Mouse (Mus musculus) heart, postnatal 0 days (tissue): ENCODE measurements around the gene Tnnc1. TPM values are rescaled to one million over a fixed set of nuclear protein-coding genes. Genes with fewer than 3 reads are reported as not detected.
A peak's percentile ranks its signal among the peaks of the same experiment; 100 is the strongest.

Experiments used
- ATAC-seq: fragments of 200-750 bp; cut with Nextera tagmentation; 2 replicates; pipeline ENCODE4 v1.8.0; 2017; ENCODE audit warnings: low read depth, moderate number of reproducible peaks, moderate library complexity; ENCODE audit not compliant: insufficient read depth
- DNase-seq: peaks from one replicate; pipeline ENCODE4 v3.0.0-alpha.2; 2016; ENCODE audit warnings: low spot score
- H3K27ac ChIP-seq: fragments of 300-500 bp; sonication (generic); 2 replicates; pipeline ENCODE4 v1.5.1; 2014; ENCODE audit warnings: low read depth, mild to moderate bottlenecking
- H3K27me3 ChIP-seq: fragments of 300-500 bp; sonication (generic); 2 replicates; pipeline ENCODE4 v1.6.1; 2014; ENCODE audit warnings: low read length, mixed read lengths; ENCODE audit not compliant: control insufficient read depth, insufficient read depth
- H3K36me3 ChIP-seq: fragments of 300-500 bp; sonication (generic); replicated peaks from 2 replicates; pipeline ENCODE4 v1.6.1; 2014; ENCODE audit warnings: low read length, mixed read lengths; ENCODE audit not compliant: control insufficient read depth, insufficient read depth
- H3K4me1 ChIP-seq: fragments of 300-500 bp; sonication (generic); 2 replicates; pipeline ENCODE4 v1.6.1; 2014; ENCODE audit warnings: antibody characterized with exemption; ENCODE audit not compliant: control insufficient read depth, insufficient read depth
- H3K4me2 ChIP-seq: fragments of 300-500 bp; sonication (generic); 2 replicates; pipeline ENCODE4 v1.6.1; 2014; ENCODE audit warnings: low read depth, mild to moderate bottlenecking, low read length, moderate library complexity
- H3K4me3 ChIP-seq: fragments of 300-500 bp; sonication (generic); 2 replicates; pipeline ENCODE4 v1.5.1; 2014; ENCODE audit warnings: low read depth, low read length
- H3K9ac ChIP-seq: fragments of 300-500 bp; sonication (generic); replicated peaks from 2 replicates; pipeline ENCODE4 v1.6.1; 2014; ENCODE audit warnings: low read depth, low read length, mixed read lengths
- H3K9me3 ChIP-seq: fragments of 300-500 bp; sonication (generic); replicated peaks from 2 replicates; pipeline ENCODE4 v1.6.1; 2016; ENCODE audit warnings: low read length; ENCODE audit not compliant: control insufficient read depth
- CTCF ChIP-seq: IDR thresholded peaks from 2 replicates; pipeline ENCODE4 v1.5.1; 2016; ENCODE audit warnings: antibody characterized with exemption, control low read depth, low read depth
- EP300 ChIP-seq: IDR thresholded peaks from 2 replicates; pipeline ENCODE4 v1.6.1; 2016; ENCODE audit warnings: antibody characterized with exemption, low read depth
- WGBS: fragments of 180-500 bp; shearing (Covaris S2); extraction: QIAGEN DNeasy Blood & Tissue Kit; methylation state at CpG from one replicate; pipeline ENCODE4 v1.1.7; 2014; 5-methylcytosine and 5-hydroxymethylcytosine counted together
- polyA plus RNA-seq: library from polyadenylated mRNA; unstranded; fragments of >200 nt; fragmentation: Nextera tagmentation; extraction: Ambion mirVana; gene quantifications from 2 replicates; pipeline ENCODE4 v1.2.1, GENCODE M21; 2015
- total RNA-seq: library from RNA; depleted of rRNA; stranded (reverse); fragments of >200 nt; gene quantifications from 2 replicates; pipeline ENCODE4 v1.2.3, GENCODE M21; 2014; ENCODE audit warnings: low replicate concordance

The Tnnc1 gene
- total and polyA plus RNA-seq, 2 experiments from 2014 or later, result 3,145 to 7,680 TPM

DNA sequence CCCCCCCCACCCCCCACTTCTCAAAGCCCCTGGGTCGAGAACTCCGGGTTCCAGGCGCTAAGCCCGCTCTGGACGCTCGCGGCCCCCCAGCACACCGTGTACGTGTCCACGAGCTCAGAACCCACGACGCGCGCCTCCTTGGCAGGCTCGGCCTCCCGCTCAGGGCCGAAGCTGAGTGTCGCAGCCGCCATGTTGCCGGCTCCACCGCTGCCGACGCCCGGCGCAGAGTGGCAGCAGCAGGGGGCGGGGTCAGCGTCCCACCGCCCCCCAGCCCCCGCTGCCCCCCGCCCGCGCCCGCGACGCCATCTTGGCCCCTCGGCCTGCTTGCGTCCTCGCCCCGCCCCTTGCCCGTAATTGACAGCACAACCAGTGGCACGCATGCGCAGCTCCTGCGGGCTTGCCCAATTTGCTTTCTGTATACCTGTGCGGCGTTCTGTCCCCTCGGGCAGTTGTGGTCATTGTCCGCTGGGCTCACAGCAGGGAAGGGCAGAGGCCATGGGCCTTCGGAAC lies 1.6 kb upstream of the Tnnc1 start:
- H3K9me3 ChIP-seq, result no peaks in the 10 kb centered on the region
- H3K27me3 ChIP-seq, result no peaks in the 10 kb centered on the region
- H3K4me3 ChIP-seq, result peak overlapping the region; percentile 76
- WGBS, result under 1% methylated on average over 48 of the region's 48 CpGs
- 0 out of 2 replicates have a peak, but pooled peaks have one; percentile 13 for TF ChIP-seq EP300
- no peak for TF ChIP-seq CTCF
- peaks cover 43% of the 10 kb centered on the region for H3K36me3 ChIP-seq
- peak; percentile 30 for ATAC-seq
- H3K9ac ChIP-seq, result peak overlapping the region; percentile 90
- H3K27ac ChIP-seq, result peak overlapping the region; percentile 98
- DNase-seq, result peak; percentile 95
- H3K4me1 ChIP-seq, result peaks cover 25% of the 10 kb centered on the region
- H3K4me2 ChIP-seq, result peak overlapping the region; percentile 87

DNA sequence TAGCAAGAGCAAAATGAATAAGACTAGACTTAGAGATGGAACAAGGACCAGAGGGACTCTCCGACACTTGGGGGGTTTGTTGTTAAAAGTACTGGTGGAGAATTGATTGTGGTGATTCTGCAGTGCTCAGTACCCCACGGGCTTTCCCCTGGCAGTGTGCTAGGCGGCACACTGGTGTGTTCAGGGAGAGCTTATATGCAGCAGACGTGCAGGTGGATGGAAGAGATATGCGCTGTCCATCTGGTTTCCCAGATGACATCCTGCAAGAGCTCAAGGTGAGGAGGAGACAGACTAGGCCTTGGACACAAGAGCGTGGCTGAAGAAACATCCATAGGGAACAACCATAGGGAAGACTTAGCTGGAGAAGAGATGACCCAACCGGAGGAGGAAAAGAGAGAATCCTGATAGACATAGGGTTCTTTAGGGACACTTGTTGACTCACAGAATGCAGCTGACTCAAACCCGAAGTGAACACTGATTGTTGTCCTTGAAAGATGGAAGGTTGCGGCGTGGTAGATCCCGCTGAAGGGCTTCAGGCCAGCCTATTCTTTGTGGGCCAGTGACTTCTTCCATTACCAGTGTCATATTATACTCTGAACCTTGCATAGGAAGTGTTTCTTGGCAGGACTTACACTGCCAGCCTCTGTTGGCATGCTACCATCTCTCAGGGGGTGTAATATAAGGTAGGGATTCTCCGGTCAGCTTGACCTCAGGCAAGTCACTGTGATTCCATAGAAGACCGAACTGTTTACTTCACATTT lies 862 bp upstream of the Tnnc1 start:
- H3K27ac ChIP-seq, result peak overlapping the region; percentile 98
- H3K4me3 ChIP-seq, result peak overlapping the region; percentile 76
- H3K4me2 ChIP-seq, result peak overlapping the region; percentile 87
- TF ChIP-seq EP300 (no peak), CTCF (0 out of 2 replicates have a peak, but pooled peaks have one; percentile 7)
- DNase-seq, result no peak
- H3K36me3 ChIP-seq, result peaks cover 43% of the 10 kb centered on the region
- H3K9ac ChIP-seq, result peak overlapping the region; percentile 90
- H3K4me1 ChIP-seq, result peaks cover 28% of the 10 kb centered on the region
- no peaks in the 10 kb centered on the region for H3K27me3 ChIP-seq
- H3K9me3 ChIP-seq, result no peaks in the 10 kb centered on the region
- 55% methylated on average over 13 of the region's 13 CpGs for WGBS
- no peak for ATAC-seq

DNA sequence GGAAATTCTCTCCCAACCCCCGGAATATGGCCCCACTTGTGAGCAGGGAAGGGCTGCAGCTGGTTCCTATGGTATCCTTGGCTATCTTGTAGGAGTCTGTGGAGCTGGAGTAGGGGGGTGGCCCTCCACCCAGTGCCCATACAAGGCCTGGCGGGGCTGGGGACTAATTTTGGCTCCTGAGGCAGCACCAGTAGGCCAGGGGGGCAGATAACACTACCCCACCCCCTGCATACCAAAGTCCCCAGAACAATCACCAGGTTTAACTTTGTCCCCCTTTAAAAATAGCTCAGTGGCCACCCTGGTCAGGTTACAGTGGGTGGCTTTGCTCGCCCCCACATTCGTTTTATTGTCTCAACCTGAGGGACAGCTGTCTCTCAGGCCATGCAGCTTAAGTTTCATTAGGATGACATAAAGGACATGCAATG lies 1.0 kb downstream of the Tnnc1 start:
- peak; percentile 99 for TF ChIP-seq EP300
- no peak for TF ChIP-seq CTCF
- peak; percentile 94 for DNase-seq
- Histone ChIP-seq H3K36me3 (peaks cover 26% of the 10 kb centered on the region), H3K4me1 (peaks cover 28% of the 10 kb centered on the region), H3K27ac (peak overlapping the region; percentile 98), H3K27me3 (no peaks in the 10 kb centered on the region), H3K9ac (peak overlapping the region; percentile 87), H3K4me2 (peak overlapping the region; percentile 87), H3K9me3 (no peaks in the 10 kb centered on the region), H3K4me3 (peak overlapping the region; percentile 76)
- 22% methylated on average over 4 of the region's 4 CpGs for WGBS
- ATAC-seq, result peak; percentile 80

DNA sequence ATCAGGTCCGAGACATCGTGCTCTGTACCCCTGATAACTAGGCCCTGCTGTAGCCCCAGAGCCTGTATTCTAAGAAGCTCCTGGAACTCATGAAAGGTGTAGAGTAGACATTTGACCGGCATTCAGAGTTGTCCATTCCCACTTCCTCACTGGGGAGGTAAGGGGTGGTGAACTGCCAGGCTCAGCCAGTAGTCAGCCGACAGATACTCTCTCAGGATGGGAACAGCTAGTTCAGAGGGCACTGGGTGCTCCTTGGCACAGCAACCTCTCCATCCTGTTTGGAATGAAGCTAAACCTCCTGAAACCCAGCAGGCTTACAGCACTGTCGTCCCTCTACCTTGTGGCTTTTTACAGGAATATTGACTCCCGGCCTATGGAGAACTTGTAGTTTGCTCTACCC lies 3.7 kb downstream of the Tnnc1 start:
- peaks cover 20% of the 10 kb centered on the region for H3K4me1 ChIP-seq
- H3K9me3 ChIP-seq, result no peaks in the 10 kb centered on the region
- ATAC-seq (no peak), DNase-seq (no peak)
- H3K27me3 ChIP-seq, result no peaks in the 10 kb centered on the region
- peak overlapping the region; percentile 76 for H3K4me3 ChIP-seq
- H3K4me2 ChIP-seq, result peak overlapping the region; percentile 87
- 53% methylated on average over 6 of the region's 6 CpGs for WGBS
- peak; percentile 2; the same call in 1 of the 2 replicates for TF ChIP-seq EP300
- no peak for TF ChIP-seq CTCF
- peaks cover 22% of the 10 kb centered on the region for H3K36me3 ChIP-seq
- H3K9ac ChIP-seq, result peak overlapping the region; percentile 26
- H3K27ac ChIP-seq, result peak overlapping the region; percentile 77

DNA sequence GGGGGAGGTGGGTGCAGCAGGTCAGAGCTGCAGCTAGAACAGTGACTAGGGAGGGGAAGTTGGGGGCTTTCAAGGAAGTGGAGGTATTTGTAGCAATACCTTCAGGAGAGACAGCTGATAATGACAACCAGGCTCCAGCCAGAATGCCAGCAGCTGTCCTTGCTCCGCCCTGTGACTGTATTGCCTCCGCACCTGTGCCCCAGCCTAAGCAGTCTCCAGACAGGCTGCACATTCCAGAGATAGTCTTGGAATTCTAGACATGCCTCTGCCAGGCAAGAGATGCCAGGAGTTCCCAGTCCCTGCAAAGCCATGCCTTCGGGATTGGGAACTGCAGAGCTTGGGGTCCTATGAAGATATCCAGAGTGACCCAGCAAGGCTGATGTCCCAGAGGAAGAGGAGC lies 4.4 kb downstream of the Tnnc1 start:
- Histone ChIP-seq H3K9me3 (no peaks in the 10 kb centered on the region), H3K36me3 (peaks cover 22% of the 10 kb centered on the region), H3K27me3 (no peaks in the 10 kb centered on the region), H3K27ac (peak overlapping the region; percentile 77), H3K4me1 (peaks cover 20% of the 10 kb centered on the region), H3K4me3 (no peak overlapping the region), H3K9ac (peak overlapping the region; percentile 26), H3K4me2 (peak overlapping the region; percentile 87)
- DNase-seq, result no peak
- TF ChIP-seq CTCF (no peak), EP300 (no peak)
- ATAC-seq, result no peak
- 38% methylated on average over 3 of the region's 3 CpGs for WGBS
